Mouse (Mus musculus): ENCODE measurements around the gene Ccdc177. TPM values are rescaled to one million over a fixed set of nuclear protein-coding genes. Genes with fewer than 3 reads are reported as not detected.
A peak's percentile ranks its signal among the peaks of the same experiment; 100 is the strongest.
"Not testable (repeated sequence)": the region's sequence is repeated elsewhere in the genome, so short reads cannot be mapped to it uniquely, and the experiment has no call there.

Gene Ccdc177
- 0.56 TPM in 1 of 2 replicates, not detected in the other for total RNA-seq (2014; fragmentation: Nextera tagmentation)
- total RNA-seq (2017) = not detected in 2 replicates

DNA sequence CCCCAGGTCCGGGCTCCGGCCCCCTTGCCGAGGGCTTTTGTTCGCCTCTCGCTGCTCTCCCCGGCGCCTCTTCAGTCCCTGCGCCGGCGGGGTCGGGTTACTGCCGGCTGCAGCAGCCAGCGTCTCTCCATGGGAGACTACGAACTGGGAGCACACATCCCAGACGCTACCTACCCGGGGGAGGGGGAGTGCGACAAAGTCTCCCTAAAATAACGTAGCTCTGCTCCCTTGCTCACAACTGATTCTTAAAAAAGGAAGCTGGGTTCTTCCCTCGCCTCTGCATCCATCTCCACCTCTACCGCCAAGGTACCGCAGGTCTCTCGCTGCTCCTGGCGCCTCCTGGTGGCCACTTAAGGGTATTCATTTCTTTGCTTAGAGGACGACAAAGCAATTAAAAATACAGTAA lies at the start of gene Ccdc177:
Gene Ccdc177, minus strand, starts transcription at position 292 of the 406 bp plus-strand sequence.
- ATAC-seq (replicated peaks; ENCODE audit: poor library complexity, severe bottlenecking) = peak; percentile 64

DNA sequence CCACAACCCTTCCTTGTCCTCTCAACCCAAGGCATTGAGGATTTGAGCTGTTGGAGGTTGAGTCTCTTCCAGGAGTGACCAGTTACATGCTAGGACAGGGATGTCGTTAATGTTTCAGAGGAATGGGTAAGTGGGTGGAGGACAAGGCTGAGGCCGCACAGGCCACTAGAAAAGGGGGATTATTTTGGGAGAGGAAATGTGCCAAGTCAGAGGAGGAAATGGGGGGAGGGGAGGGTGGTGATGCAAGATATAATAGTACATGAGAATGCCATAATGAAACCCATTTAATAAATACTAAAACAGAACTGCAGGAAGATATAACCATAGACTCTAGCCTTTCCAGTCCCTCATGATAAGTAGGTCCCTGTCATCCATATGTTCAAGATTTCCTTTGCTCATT lies 49.5 kb upstream of the Ccdc177 start:
- peak; percentile 29; the same call in 1 of the 2 replicates for ATAC-seq (replicated peaks; ENCODE audit: poor library complexity, severe bottlenecking)

- ATAC-seq (replicated peaks; ENCODE audit: poor library complexity, severe bottlenecking) = peak; percentile 48; the same call in 1 of the 2 replicates
These were observed 47.1 kb upstream of the Ccdc177 start for GRCm38 (mm10) chr12:80807451-80808085.

GRCm38 (mm10) chr12:80804861-80805428 lies 44.5 kb upstream of the Ccdc177 start:
- no peak for ATAC-seq (replicated peaks; ENCODE audit: poor library complexity, severe bottlenecking)

DNA sequence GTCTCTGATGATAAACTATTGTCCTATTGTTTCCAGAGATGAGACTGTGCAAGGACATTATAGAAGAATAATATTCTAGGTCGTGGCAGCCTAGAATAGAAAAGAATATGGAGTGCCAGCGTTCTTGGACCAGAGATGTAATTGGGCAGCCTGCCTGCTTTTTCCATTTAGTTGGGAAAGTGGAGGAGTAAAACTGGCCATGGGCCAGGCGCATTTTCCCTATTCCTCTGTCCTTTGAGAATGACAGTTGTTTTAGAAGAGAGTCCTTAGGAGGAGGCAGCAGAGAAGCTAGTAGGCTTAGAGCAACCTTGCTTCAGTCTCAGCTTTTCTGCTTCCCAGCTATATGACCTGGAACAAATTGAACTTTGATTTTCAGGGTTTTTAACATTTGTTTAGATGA lies 43.4 kb upstream of the Ccdc177 start:
- no peak for ATAC-seq (replicated peaks; ENCODE audit: poor library complexity, severe bottlenecking)

- ATAC-seq (replicated peaks; ENCODE audit: poor library complexity, severe bottlenecking) = no peak
These were observed 41.0 kb upstream of the Ccdc177 start for GRCm38 (mm10) chr12:80801443-80801842.

GRCm38 (mm10) chr12:80800156-80800555 lies 39.7 kb upstream of the Ccdc177 start:
- no peak for ATAC-seq (replicated peaks; ENCODE audit: poor library complexity, severe bottlenecking)

- ATAC-seq (replicated peaks; ENCODE audit: poor library complexity, severe bottlenecking) = no peak; the same call in 1 of the 2 replicates
These were observed 37.8 kb upstream of the Ccdc177 start for GRCm38 (mm10) chr12:80798271-80798670.

GRCm38 (mm10) chr12:80794935-80795785 lies 34.7 kb upstream of the Ccdc177 start:
- no peak for ATAC-seq (replicated peaks; ENCODE audit: poor library complexity, severe bottlenecking)

DNA sequence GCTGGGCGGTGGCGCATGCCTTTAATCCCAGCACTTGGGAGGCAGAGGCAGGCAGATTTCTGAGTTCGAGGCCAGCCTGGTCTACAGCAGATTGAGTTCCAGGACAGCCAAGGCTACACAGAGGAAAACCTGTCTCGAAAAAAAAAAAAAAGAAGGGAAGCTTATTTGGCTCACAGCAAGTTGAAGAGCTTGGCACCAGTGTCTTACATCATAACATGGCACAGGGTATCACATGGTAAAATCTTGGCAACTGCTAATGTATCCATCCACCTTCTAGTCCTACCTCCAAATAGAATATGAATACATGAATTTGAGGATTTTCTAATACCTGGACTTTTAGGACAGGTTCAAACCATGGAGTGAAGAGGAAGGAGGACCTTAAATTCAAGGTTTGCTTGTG lies 34.0 kb upstream of the Ccdc177 start:
- no peak for ATAC-seq (replicated peaks; ENCODE audit: poor library complexity, severe bottlenecking)

DNA sequence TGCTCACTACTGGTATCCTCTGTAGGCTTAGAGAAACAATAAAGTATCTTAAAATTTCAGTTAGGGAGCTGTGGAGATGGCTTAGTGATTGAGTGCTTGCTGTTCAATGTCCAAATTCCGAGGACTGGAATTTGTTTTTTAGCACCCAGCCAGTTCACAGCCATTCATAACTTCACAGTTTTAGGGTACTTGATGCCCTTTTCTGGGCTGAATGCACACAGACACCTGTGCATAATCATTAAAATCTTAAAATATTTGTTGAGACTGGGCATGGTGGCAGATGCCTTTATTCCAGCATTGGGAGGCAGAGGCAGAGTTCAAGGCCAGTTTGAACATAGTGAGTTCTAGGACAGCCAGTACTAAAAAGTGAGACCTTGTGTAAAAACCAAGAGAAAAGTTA lies 33.0 kb upstream of the Ccdc177 start:
- ATAC-seq (replicated peaks; ENCODE audit: poor library complexity, severe bottlenecking) = no peak

- ATAC-seq (replicated peaks; ENCODE audit: poor library complexity, severe bottlenecking) = peak; percentile 61
These were observed 32.4 kb upstream of the Ccdc177 start for GRCm38 (mm10) chr12:80792867-80793266.

DNA sequence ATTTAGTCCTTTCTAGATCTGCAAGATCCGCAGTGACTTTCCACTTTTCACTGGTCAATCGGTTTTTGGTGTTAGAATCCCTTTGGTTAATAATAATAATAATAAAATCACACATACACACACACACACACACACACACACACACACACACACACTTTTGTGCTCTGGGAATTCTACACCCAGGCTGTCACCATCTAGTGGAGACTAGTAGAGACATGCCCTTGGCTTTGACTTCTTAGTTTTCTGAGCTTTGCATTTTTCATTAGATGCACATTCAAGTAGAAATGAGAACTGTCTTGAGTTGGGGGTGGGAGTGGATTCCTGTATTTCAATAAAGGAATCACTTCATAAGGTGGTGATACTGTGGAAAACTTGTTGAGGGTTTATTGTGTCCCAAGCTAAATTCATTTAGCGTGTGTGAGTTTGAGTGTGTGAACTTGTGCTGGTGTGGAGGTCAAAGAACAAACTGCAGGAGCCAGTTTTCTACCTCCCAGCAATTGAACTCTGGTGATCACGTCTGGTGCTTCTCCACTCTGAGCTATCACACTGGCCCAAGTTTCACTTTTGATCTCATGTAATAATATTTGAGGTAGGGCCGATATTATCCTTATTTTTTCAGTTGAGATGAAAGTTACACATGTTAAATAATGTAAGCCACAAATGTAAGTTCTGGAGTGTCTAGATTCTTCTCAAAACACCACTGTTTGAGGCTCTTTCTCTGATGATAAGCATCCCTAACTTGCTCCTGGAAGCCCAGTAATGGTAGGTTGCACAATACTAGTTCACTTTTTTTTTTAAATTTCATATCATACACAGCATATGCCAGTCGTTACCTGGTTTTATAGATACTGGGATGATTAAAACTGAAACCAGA lies 31.3 kb upstream of the Ccdc177 start:
- 0 out of 2 replicates have a peak, but pooled peaks have one; percentile 11 for ATAC-seq (replicated peaks; ENCODE audit: poor library complexity, severe bottlenecking)

DNA sequence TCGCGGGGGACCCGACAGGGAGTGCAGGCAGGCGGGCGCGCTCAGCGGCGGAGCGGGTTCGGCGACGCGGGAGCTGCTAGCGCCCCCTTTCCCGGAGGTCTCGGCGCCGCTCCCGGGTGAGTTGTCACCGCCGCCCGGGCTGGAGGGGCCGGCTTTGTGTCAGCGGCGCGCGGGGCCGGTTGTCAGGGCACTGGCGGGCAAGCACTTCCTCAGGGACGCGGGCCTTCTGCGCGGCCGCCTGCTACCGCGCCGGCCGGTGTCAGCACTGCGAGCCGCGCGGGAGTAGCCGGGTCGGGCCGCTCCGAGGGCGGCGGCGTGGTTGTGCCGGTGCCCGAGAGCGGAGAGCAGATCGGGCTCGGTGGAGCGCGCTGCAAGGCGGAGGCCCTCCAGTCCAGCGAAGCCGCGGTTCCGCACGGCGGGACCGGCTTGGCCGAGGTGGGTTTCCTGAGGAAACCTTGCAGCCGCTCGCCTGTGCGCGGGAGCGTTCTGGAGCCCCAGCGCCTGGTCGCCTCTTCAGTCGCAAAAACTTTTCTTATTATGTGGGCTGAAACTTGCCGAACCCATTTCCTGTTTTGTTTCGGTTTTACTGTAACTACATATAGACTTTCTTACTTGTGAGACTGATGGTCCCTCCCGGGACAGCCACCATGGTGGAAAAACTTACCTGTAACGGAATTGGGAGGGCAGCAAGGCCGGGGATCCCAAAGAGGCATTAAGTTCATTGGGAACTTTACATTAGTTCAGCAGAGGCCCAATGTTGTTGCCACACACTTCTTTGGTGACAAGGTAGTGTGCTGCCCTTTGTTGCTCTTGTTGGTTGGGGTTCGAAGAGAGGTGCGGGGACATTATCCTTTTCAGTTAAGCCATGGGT lies 30.4 kb upstream of the Ccdc177 start:
- no peak; the same call in 1 of the 2 replicates for ATAC-seq (replicated peaks; ENCODE audit: poor library complexity, severe bottlenecking)

DNA sequence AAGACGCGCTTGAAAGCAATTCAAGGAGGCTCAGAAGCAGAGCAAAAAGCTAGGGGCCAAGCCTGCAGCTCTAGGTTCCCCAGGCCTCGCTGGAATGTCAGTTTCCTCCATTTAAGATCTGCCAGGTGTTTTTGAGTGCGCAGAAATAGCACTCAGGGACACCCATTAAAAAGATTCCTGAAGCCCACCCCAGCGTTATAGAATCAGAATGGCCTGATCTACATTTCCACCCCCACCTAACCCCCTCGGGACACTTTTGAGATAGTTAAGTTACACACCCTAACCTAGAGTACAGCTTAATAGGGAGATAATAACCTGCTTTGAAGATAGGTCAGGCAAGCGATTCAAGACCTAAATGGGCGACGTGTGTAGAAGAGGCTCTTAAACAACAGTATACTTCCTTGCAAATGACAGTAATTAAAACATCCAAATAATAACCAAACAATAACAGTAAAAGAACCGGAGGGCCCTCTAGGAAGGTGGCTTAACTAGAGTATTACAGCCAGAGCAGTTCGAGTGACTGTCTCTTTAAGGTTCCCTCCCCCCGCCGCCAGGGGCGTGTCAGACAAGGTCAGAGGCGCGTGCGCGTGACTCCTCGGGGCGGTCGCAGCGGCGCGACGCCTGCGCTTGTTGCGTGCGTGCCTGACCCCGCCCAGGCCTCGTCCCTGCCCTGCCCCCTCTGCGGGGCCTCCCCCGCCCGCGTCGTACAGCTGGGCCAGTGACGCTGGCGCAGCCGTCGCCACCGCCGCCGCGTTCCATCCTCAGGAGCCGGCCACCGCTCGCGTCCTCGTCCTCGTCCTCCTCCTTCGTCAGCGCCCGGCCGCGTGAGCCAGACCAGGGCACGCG lies 29.6 kb upstream of the Ccdc177 start, which contains the start of gene Susd6:
Gene Susd6, plus strand, starts transcription at position 662 of the 846 bp plus-strand sequence.
- ATAC-seq (replicated peaks; ENCODE audit: poor library complexity, severe bottlenecking) = peak; percentile 93

DNA sequence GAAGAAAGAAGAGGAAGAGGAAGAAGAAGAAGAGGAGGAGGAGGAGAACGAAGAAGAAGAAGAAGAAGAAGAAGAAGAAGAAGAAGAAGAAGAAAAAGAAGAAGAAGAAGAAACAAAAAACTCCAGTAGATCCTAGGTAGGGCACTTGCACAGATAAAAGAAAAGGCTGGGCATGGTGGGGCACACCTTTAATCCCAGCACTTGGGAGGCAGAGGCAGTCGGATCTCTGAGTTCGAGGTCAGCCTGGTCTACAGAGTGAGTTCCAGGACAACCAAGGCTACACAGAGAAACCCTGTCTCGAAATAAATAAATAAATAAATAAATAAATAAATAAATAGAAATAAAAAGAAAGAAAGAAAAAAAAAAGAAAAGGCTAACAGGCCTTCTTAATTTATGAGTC lies 28.8 kb upstream of the Ccdc177 start:
- not testable (repeated sequence) for ATAC-seq (replicated peaks; ENCODE audit: poor library complexity, severe bottlenecking)

DNA sequence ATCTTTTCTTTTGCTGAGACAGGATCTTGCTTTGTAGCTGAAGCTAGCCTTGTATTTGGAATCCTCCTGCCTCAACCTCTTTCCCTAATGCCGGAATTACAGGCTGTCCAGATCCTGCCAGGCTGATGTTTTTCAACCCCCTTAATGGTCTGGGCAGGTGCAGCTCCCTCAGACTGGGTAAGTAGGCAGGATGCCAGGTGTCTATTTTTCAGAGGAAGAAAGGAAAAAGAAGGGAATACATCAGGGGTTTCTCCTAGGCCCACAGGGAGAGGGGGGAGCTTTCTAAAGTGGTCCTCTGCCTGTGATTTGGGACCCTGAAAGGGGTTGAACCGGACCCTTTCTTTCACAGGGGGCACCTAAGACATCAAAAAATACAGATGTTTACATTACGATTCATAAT lies 27.7 kb upstream of the Ccdc177 start:
- no peak for ATAC-seq (replicated peaks; ENCODE audit: poor library complexity, severe bottlenecking)

- ATAC-seq (replicated peaks; ENCODE audit: poor library complexity, severe bottlenecking) = no peak
These were observed 27.1 kb upstream of the Ccdc177 start for GRCm38 (mm10) chr12:80787604-80788003.

Data from granulocyte monocyte progenitor cell, adult 5-6 weeks (primary cell).